Mouse (Mus musculus) brain, embryonic 18.5 days (tissue): ENCODE measurements at regions not wholly inside any gene's neighbourhood (a gene's known extent, or its start where the extent isn't known, plus 50 kb on each side); places are given as distances from the start of the nearest gene placed in this dataset.

ENCODE experiments used
- DNase-seq: peaks from one replicate; pipeline ENCODE4 v3.0.0-alpha.2; 2012; ENCODE audit warnings: low read depth, low spot score

GRCm38 (mm10) chr11:37650095-37650494 is 414.3 kb upstream of the Tenm2 start:
- DNase-seq, result no peak

- no peak for DNase-seq
Observed at GRCm38 (mm10) chr11:37623290-37623689, 387.5 kb upstream of the Tenm2 start.

- DNase-seq, result no peak
Observed at GRCm38 (mm10) chr11:37600533-37600932, 364.8 kb upstream of the Tenm2 start.

- peak; percentile 4 for DNase-seq
Observed at GRCm38 (mm10) chr11:37582236-37582635, 346.5 kb upstream of the Tenm2 start.

GRCm38 (mm10) chr11:37533624-37534023 is 297.9 kb upstream of the Tenm2 start:
- no peak for DNase-seq

- no peak for DNase-seq
Observed at GRCm38 (mm10) chr11:37532476-37532875, 296.7 kb upstream of the Tenm2 start.

- no peak for DNase-seq
Observed at GRCm38 (mm10) chr11:37498463-37499015, 262.8 kb upstream of the Tenm2 start.

- no peak for DNase-seq
Observed at GRCm38 (mm10) chr11:37497874-37498273, 262.1 kb upstream of the Tenm2 start.

- DNase-seq, result no peak
Observed at GRCm38 (mm10) chr11:37480236-37480635, 244.5 kb upstream of the Tenm2 start.

GRCm38 (mm10) chr11:37478970-37479482 is 243.3 kb upstream of the Tenm2 start:
- DNase-seq, result no peak

GRCm38 (mm10) chr11:37474068-37474467 is 238.3 kb upstream of the Tenm2 start:
- DNase-seq, result no peak

- DNase-seq, result peak; percentile 56
Observed at GRCm38 (mm10) chr11:37463658-37464420, 228.1 kb upstream of the Tenm2 start.

- no peak for DNase-seq
Observed at GRCm38 (mm10) chr11:37462375-37462774, 226.6 kb upstream of the Tenm2 start.

GRCm38 (mm10) chr11:37447361-37447760 is 211.6 kb upstream of the Tenm2 start:
- no peak for DNase-seq

GRCm38 (mm10) chr11:37446626-37447025 is 210.9 kb upstream of the Tenm2 start:
- DNase-seq, result no peak

GRCm38 (mm10) chr11:37442781-37443180 is 207.0 kb upstream of the Tenm2 start:
- DNase-seq, result no peak

- DNase-seq, result no peak
Observed at GRCm38 (mm10) chr11:37434600-37434999, 198.8 kb upstream of the Tenm2 start.

GRCm38 (mm10) chr11:37424312-37425169 is 188.8 kb upstream of the Tenm2 start:
- no peak for DNase-seq

- no peak for DNase-seq
Observed at GRCm38 (mm10) chr11:37412868-37413267, 177.1 kb upstream of the Tenm2 start.

- DNase-seq, result no peak
Observed at GRCm38 (mm10) chr11:37367971-37368370, 132.2 kb upstream of the Tenm2 start.

- DNase-seq, result peak; percentile 26
Observed at GRCm38 (mm10) chr11:37364430-37364829, 128.7 kb upstream of the Tenm2 start.

GRCm38 (mm10) chr11:37355074-37355473 is 119.3 kb upstream of the Tenm2 start:
- no peak for DNase-seq
